Comparison of ENCODE assay signal across 20 mouse cellular contexts in the genomic region with DNA sequence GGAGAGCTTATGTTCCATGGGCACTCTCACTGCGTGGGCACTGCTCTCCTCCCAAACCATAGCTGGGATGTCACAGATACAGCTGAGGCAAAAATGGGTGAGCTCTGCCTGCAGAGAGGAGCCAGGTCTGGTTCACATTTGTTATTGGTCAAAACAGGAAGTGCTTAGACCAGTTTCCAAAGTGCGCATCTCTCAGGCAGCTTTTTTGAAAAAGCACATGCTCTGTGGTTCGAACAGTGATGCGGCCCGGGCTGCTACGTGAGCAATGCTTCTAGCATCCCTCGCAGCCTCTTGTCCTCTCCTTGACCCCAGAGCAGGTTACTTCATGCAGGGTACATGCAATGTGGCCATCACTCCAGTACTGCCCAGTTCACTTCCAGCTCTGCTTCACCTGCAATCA.
DNase-seq lines count a peak whose midpoint lies in the region; ATAC-seq lines count a peak whose summit lies in the region.
"Had no signal": no experiment of that assay in that cellular context is flagged by ENCODE, and none has a peak within 500 bp of the region (broad histone marks: within the 10 kb centered on the region; RNA-seq: fewer than 3 reads in every experiment).

No protein-coding gene starts in this region.

- H3K9me3 ChIP-seq in midbrain, embryonic 11.5 days (ENCODE audit: control insufficient read depth, low read length): no peaks in the 10 kb centered on the region
- no peaks in the 10 kb centered on the region for H3K9me3 ChIP-seq in forebrain, embryonic 15.5 days
- H3K9me3 ChIP-seq: forebrain, embryonic 13.5 days; heart, embryonic 10.5 days had no signal

- H3K9ac ChIP-seq in midbrain, embryonic 11.5 days (ENCODE audit: low read length): no peak overlapping the region
- H3K9ac ChIP-seq in forebrain, embryonic 15.5 days (replicated peaks): no peak overlapping the region
- H3K9ac ChIP-seq: forebrain, embryonic 13.5 days; hindbrain, embryonic 12.5 days had no signal

- 91% methylated on average over 7 of the region's 7 CpGs for WGBS in midbrain, embryonic 11.5 days
- WGBS in forebrain, embryonic 15.5 days: 94% methylated on average over 7 of the region's 7 CpGs

- no peaks in the 10 kb centered on the region for H3K36me3 ChIP-seq in midbrain, embryonic 11.5 days (ENCODE audit: control insufficient read depth, insufficient read depth, low read length)
- no peaks in the 10 kb centered on the region for H3K36me3 ChIP-seq in forebrain, embryonic 15.5 days
- H3K36me3 ChIP-seq: embryonic facial prominence, embryonic 10.5 days; heart, embryonic 10.5 days; hindbrain, embryonic 12.5 days had no signal

- no peak overlapping the region for H3K27ac ChIP-seq in midbrain, embryonic 11.5 days (ENCODE audit: low read depth, low read length)
- H3K27ac ChIP-seq in forebrain, embryonic 15.5 days (replicated peaks): no peak overlapping the region
- H3K27ac ChIP-seq: embryonic facial prominence, embryonic 10.5 days; forebrain, embryonic 13.5 days; gastrocnemius, adult 2 months; heart, embryonic 10.5 days; hindbrain, embryonic 12.5 days; hindbrain, postnatal 0 days had no signal

- H3K4me2 ChIP-seq in midbrain, embryonic 11.5 days: no peak overlapping the region
- H3K4me2 ChIP-seq in forebrain, embryonic 15.5 days (replicated peaks): no peak overlapping the region
- H3K4me2 ChIP-seq: forebrain, embryonic 13.5 days; hindbrain, embryonic 12.5 days had no signal

- no peaks in the 10 kb centered on the region for H3K27me3 ChIP-seq in midbrain, embryonic 11.5 days (ENCODE audit: control insufficient read depth, insufficient read depth, low read length)
- no peaks in the 10 kb centered on the region for H3K27me3 ChIP-seq in forebrain, embryonic 15.5 days
- H3K27me3 ChIP-seq: forebrain, embryonic 13.5 days; hindbrain, embryonic 12.5 days had no signal

- peak; percentile 32 to 37 for DNase-seq in B cell, adult 2 months
- peak; percentile 21 for DNase-seq in naive thymus-derived CD4-positive, alpha-beta T cell, adult 2 months (ENCODE audit: low read depth)
- no peak for DNase-seq in midbrain, embryonic 11.5 days (ENCODE audit: low spot score, missing footprints)
- DNase-seq in left cerebral cortex, postnatal 4 days: no peak
- DNase-seq: adrenal gland, postnatal 10 days; cerebellum, adult 11-12 months; cerebellum, adult 9-11 months; gastrocnemius, adult 2 months; gastrocnemius, postnatal 36 days; heart, adult 18-20 months; heart, postnatal 10 days; heart, postnatal 4 days had no signal

- H3K4me3 ChIP-seq in midbrain, embryonic 11.5 days (ENCODE audit: low read depth, low read length): no peak overlapping the region
- no peak overlapping the region for H3K4me3 ChIP-seq in forebrain, embryonic 15.5 days
- H3K4me3 ChIP-seq: embryonic facial prominence, embryonic 10.5 days; forebrain, embryonic 13.5 days; gastrocnemius, adult 2 months; heart, embryonic 10.5 days; hindbrain, embryonic 12.5 days had no signal

- ATAC-seq in granulocyte monocyte progenitor cell, adult 5-6 weeks (replicated peaks; ENCODE audit: poor library complexity, severe bottlenecking): peak; percentile 3; the same call in 1 of the 2 replicates
- no peak for ATAC-seq in midbrain, embryonic 11.5 days (ENCODE audit: low FRiP score)
- ATAC-seq in forebrain, embryonic 15.5 days (replicated peaks): no peak
- ATAC-seq: CD4-positive, CD25-positive, alpha-beta regulatory T cell, adult 4 months; forebrain, embryonic 13.5 days; hindbrain, postnatal 0 days had no signal

- intact Hi-C loops in left cerebral cortex, postnatal 4 days (cut with DNase I): no loop called here

- H3K4me1 ChIP-seq in midbrain, embryonic 11.5 days (ENCODE audit: control insufficient read depth, insufficient read depth, low read length): no peaks in the 10 kb centered on the region; the same call in 1 of the 2 replicates
- H3K4me1 ChIP-seq in forebrain, embryonic 15.5 days: peaks cover 12% of the 10 kb centered on the region

Comparison
In these comparisons a context has a peak if more than half of its experiments do, and no peak if none do; other contexts are left out.
1. DNase-seq: peak in B cell, adult 2 months (2 of 2) and naive thymus-derived CD4-positive, alpha-beta T cell, adult 2 months (single experiment); none in midbrain, embryonic 11.5 days (single experiment) and left cerebral cortex, postnatal 4 days (single experiment).